Mouse (Mus musculus): Measurements from ENCODE around the gene Ifnab.

Ifnab gene

DNA sequence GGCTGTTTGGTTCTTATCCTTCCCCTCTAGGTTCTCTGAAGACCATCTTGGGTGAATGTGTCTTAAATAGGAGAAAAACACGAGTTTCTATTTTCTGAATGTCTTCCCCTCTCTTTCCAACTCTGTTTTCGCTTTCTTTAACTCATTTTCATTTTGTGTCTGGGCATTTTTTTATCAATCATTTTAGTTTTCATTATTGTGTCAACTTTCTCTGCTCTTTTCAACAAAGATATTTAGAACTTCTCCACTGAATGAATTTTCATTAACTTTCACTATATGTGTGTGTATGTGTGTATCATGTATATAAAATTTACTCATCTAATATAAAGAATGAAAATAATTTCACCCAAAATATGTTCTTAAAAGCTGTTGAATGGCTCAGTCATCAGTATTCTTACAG, at the start of gene Ifnab:
Gene Ifnab (minus strand): TSS at position 101 of the 400 bp plus-strand sequence.
- no peak for DNase-seq (ENCODE audit: extremely low read depth, low read depth)

GRCm38 (mm10) chr4:88739036-88739435, 47.9 kb upstream of the Ifnab start:
- DNase-seq (ENCODE audit: extremely low read depth, low read depth), result no peak

DNA sequence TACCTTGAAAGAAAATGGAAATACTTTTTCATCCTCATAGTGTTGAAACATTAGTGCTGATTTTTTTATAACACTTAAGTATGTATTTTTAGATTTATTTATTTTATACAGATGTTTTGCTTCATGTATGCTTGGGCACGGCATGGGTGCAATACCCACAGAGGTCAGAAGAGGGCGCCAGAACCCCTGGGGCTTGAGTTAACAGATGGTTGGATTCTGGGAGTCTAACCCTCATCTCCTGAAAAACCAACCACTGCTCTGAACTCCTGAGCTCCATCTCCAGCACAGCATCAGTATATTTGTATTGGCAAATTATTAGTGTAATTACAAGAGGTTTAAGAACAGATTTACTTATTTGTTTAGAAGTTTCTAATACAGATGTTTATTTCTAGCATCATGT, 47.3 kb upstream of the Ifnab start:
- DNase-seq (ENCODE audit: extremely low read depth, low read depth), result peak; percentile 43

DNA sequence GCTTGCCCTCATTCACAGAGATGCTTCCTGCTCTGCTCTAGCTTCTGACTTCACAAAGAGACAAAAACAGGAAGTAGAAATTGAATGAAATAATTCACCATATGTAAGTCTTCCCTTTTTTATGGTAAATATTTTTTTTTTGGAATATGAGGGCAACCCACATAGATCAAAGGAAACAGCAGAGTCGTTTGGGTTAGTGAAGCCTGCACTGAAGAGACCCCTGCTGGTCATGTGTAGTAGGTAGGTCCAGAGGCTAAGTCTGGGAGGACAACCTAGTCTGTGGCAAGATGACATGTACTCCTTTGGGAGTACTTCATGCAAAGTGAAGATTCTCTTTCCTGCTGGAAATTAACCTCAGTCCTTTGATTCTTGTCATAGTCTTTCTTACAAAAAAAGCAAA, 36.2 kb upstream of the Ifnab start:
- DNase-seq (ENCODE audit: extremely low read depth, low read depth), result no peak

DNA sequence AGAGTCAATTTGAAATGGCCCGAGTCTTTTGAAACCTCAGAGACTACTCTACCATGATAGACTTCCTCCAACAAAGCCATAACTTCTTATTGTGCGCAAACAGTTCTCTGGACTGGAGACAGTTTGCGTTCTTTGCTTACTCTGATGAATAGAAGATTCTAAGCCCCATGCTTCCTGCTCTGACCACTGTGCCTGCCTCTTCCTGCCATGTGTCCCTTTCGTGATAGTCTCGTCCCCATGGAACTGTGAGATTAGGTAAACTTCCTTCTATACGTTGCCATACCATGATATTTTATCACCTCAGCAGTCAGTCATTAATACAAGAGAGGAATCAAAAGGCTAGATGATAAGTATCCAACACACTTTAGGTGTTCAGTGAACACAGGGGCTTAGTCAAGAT, 35.6 kb upstream of the Ifnab start:
- DNase-seq (ENCODE audit: extremely low read depth, low read depth), result no peak

DNA sequence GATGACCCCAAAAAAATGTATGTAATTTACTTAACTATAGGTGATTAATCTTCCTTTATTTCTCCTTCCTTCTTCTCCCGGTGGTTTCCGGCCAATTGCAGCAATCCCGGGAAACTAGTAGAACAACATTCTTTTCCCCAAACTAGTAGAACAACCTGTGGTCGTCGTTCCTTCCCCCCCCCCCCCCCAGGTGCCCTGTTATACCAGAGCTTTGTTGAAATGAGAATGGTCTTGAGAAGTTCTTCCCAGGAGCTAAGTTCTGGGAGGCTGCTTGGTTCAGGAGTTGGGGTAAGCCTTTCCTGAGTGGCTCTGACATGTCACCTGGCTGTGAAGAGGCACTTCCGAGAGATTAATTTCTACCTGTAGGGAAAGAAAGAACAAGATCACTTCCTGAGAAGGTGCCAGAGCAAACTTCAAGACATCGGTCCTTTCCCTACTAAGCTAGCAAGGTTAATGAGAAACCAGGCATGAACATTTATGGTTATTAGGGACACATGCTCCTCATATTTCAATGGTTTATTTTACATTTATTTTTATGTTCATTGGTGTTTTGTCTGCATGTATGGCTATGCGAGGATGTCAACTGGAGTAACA, 32.4 kb upstream of the Ifnab start:
- no peak for DNase-seq (ENCODE audit: extremely low read depth, low read depth)

- peak; percentile 82 for DNase-seq (ENCODE audit: extremely low read depth, low read depth)
These were observed 30.9 kb upstream of the Ifnab start, which contains the start of the genes Gm26566 and Klhl9 for GRCm38 (mm10) chr4:88721791-88722721. Gene Gm26566 (plus strand): TSS chr4:88721805. Gene Klhl9 (minus strand): TSS chr4:88722465.

DNA sequence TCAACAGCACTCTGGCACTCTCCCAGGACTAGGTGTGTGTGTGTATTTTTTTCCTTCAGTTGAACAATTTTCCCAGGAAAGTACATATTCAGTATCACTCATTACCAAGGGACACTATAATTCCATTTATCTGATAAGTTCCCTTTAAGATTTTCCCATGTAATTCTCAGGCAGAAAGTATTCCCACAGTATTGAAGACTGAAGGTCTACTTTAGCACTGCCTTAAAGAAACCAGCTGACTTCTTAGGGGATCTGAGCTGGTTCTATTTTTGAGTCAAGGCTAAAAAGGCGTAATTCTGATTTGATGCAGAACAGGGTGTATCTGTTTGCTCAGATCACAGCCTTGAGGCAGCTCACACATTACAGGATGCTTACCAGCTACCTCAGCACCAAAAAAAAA, 27.6 kb upstream of the Ifnab start:
- DNase-seq (ENCODE audit: extremely low read depth, low read depth), result no peak

GRCm38 (mm10) chr4:88715059-88715458, 23.9 kb upstream of the Ifnab start:
- DNase-seq (ENCODE audit: extremely low read depth, low read depth), result no peak

DNA sequence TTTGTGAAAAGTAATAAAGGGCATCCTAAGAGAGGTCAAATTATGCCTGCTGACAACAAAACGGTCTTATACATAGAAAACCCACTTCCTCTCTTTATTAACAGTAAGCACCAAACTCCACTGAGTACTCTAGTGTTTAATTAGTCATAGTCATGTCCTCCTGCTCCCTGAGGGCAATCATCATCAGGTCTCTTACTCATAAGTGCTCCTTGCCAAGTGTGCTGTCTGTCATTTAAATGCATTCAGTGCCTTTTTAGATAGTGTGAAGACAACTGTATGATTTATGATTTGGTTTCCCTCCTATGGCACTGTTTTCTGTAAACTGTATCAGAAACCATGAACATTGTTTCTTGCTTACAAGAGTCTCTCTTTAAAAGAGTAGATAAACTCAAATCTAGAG, 23.1 kb upstream of the Ifnab start:
- DNase-seq (ENCODE audit: extremely low read depth, low read depth), result no peak

GRCm38 (mm10) chr4:88707128-88707826, 16.1 kb upstream of the Ifnab start:
- DNase-seq (ENCODE audit: extremely low read depth, low read depth), result no peak

DNA sequence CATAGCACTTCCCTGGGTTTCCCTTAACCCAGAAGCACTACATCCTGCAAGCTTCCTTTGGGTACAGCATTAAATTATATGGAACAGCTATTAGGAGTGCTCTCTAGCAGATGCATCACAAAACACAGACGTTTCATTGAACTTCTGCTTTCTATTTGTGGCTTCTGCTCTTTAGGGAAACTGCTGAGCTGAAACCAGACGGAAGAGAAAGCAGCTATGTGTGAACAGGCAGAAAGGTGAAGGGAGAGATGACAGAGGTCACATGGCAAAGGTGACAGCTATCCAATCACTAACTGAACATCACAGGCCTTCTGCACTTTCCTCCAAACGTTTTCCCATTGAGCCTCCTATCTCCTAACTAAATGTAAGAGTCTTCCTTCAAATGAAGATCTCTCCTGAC, 14.8 kb upstream of the Ifnab start:
- DNase-seq (ENCODE audit: extremely low read depth, low read depth), result no peak

DNA sequence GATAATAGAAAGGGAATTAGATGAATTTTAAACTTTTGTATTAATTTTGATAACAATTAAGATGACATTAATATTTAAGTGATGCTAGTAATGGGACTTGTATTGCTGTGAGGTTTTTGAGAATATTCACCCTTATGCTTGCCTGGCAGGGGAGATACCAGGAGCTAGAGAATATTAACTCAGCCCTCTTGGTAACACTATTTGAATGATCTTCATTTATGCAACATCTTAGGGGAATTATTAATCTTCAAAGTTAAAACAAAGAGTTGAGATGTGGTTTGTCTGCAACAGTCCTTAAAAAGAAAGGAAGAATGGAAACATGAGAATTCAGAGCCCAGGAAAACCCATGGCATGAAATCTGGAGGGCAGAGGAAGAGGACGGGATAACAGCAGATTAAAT, 8.1 kb upstream of the Ifnab start:
- DNase-seq (ENCODE audit: extremely low read depth, low read depth), result no peak

- DNase-seq (ENCODE audit: extremely low read depth, low read depth), result no peak
These were observed 7.6 kb upstream of the Ifnab start for GRCm38 (mm10) chr4:88698781-88699180.

DNA sequence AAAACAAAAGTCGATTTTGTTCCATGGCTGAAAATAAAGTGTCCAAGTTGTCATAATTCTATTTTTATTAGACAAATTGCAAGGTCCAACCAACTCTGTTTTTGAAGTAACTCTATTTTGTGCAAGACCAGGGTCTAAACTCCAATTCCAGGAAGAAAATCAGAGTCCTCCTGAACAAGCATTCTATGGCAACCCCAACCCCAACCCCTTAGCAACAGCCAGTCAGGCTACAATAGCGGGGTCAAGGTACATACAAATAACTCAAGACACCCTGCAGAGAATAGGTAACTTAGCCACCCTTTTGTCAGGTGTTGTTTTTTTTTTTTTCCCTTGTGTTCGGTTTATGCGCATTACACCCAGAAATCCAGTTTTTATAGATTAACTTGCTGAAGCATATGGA, 6.6 kb upstream of the Ifnab start:
- no peak for DNase-seq (ENCODE audit: extremely low read depth, low read depth)

- DNase-seq (ENCODE audit: extremely low read depth, low read depth), result no peak
These were observed 5.9 kb upstream of the Ifnab start for GRCm38 (mm10) chr4:88697108-88697507.

- DNase-seq (ENCODE audit: extremely low read depth, low read depth), result peak; percentile 40
These were observed 5.2 kb upstream of the Ifnab start for GRCm38 (mm10) chr4:88696237-88696884.

DNA sequence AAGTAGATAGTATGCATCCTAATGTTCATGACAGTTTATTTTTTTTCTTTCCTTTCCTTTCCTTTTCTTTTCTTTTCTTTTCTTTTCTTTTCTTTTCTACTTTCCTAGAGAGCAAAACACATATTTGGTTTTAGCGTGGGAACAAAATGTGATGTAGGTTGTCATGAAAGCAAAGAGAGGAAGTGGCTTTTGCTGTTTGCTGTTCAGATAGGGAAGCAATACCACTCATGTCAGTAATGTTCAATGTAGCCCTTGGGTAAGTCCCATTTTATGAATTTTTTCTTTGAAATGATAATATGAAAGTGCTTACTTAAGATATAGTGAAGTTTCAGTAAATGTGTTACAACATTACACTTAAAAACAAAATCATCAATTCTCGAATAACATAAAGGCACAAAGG, 2.2 kb upstream of the Ifnab start:
- no peak for DNase-seq (ENCODE audit: extremely low read depth, low read depth)

DNA sequence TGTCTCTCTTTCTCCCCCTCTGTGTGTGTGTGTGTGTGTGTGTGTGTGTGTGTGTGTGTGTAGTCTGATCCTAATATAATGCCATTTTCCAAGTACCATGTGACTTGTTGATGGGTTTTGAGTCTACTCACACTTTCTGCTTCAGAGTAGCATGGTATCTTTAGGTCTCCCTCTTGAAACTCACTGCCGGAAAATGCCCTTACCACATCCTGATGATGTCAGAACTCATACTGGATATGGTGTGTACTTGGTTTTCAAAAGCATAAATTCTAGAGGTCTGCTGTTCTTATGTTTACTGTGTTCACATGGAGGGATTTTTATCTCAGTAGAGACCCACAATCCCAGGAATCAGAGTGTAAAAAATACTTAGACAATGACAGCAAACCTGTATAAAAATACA, 1.4 kb upstream of the Ifnab start:
- DNase-seq (ENCODE audit: extremely low read depth, low read depth), result no peak

GRCm38 (mm10) chr4:88683812-88684211, 7.3 kb downstream of the Ifnab start, which contains the start of gene Ifna2:
Gene Ifna2 (minus strand): TSS chr4:88683912.
- no peak for DNase-seq (ENCODE audit: extremely low read depth, low read depth)

DNA sequence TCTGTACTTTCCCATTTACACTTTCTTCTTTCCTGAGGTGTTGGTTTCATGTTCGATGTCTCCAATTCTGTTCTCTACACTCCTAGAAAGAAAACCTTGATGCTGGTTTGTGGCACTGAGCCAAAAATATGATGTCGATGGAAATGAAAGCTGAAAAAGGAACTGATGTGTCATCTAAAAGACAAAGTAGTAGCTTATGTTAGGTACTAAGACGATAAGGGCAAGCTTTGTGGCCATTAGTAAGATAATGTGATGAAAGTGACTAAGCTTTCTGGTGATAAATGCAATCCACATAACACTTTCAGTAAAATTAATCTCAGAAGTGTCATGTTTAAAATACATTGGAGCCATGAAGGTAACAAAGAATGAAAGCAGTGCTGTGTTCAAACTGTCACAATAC, 9.8 kb downstream of the Ifnab start:
- DNase-seq (ENCODE audit: extremely low read depth, low read depth), result no peak

GRCm38 (mm10) chr4:88680362-88680761, 10.8 kb downstream of the Ifnab start:
- DNase-seq (ENCODE audit: extremely low read depth, low read depth), result no peak
